ENCODE assay signal across 9 mouse cellular contexts in genomic region chr17:31254463-31254931, GRCm38 (mm10). TPM values are rescaled to one million over a fixed set of nuclear protein-coding genes. Genes with fewer than 3 reads are reported as not detected.
DNase-seq lines count a peak whose midpoint lies in the region; ATAC-seq and TF ChIP-seq lines count a peak whose summit lies in the region.
"Had no signal": no experiment of that assay in that cellular context is flagged by ENCODE, and none has a peak within 500 bp of the region (broad histone marks: within the 10 kb centered on the region; RNA-seq: fewer than 3 reads in every experiment).

No protein-coding gene starts in this region.

- H3K4me3 ChIP-seq in ES-E14 (ENCODE audit: insufficient read depth in 1 of 2, low read depth in 1 of 2, low read length in 2 of 2, poor library complexity in 1 of 2, severe bottlenecking in 1 of 2), result peak overlapping the region in 1 of 2 experiments; percentile 7; a peak in 1 of 4 replicates
- H3K4me3 ChIP-seq in forebrain, embryonic 16.5 days (replicated peaks; ENCODE audit: low read length), result no peak overlapping the region
- H3K4me3 ChIP-seq in hindbrain, embryonic 13.5 days, result no peak overlapping the region
- H3K4me3 ChIP-seq: erythroblast, embryonic 14.5 days had no signal

- no peak overlapping the region for H3K9ac ChIP-seq in ES-E14 (ENCODE audit: insufficient read depth, low read depth, low read length, poor library complexity, severe bottlenecking)
- H3K9ac ChIP-seq in forebrain, embryonic 16.5 days (replicated peaks; ENCODE audit: low read depth, low read length), result no peak overlapping the region
- 0 out of 2 replicates have a peak overlapping the region, but pooled peaks have one; percentile 2 for H3K9ac ChIP-seq in hindbrain, embryonic 13.5 days

- WGBS in forebrain, embryonic 16.5 days, result 7% methylated on average over 9 of the region's 9 CpGs
- WGBS in hindbrain, embryonic 13.5 days, result 11% methylated on average over 9 of the region's 9 CpGs

- H3K4me1 ChIP-seq in ES-E14 (ENCODE audit: control insufficient read depth in 2 of 2, insufficient read depth in 2 of 2, low read length in 2 of 2, poor library complexity in 1 of 2), result peaks cover 0 to 7% of the 10 kb centered on the region in 2 experiments; a peak in 1 of 4 replicates
- peaks cover 8% of the 10 kb centered on the region for H3K4me1 ChIP-seq in forebrain, embryonic 16.5 days (replicated peaks; ENCODE audit: control insufficient read depth, insufficient read depth, low read length)
- no peaks in the 10 kb centered on the region for H3K4me1 ChIP-seq in hindbrain, embryonic 13.5 days (replicated peaks)

- no peaks in the 10 kb centered on the region for H3K27me3 ChIP-seq in forebrain, embryonic 16.5 days (replicated peaks; ENCODE audit: control insufficient read depth, insufficient read depth, low read length)
- H3K27me3 ChIP-seq in hindbrain, embryonic 13.5 days, result no peaks in the 10 kb centered on the region

- peak overlapping the region; percentile 5; the same call in 1 of the 2 replicates for H3K4me2 ChIP-seq in forebrain, embryonic 16.5 days (ENCODE audit: low read length)
- peak overlapping the region; percentile 18; the same call in 1 of the 2 replicates for H3K4me2 ChIP-seq in hindbrain, embryonic 13.5 days

- peak; percentile 89 for ATAC-seq in forebrain, embryonic 16.5 days
- ATAC-seq in hindbrain, embryonic 13.5 days (ENCODE audit: low FRiP score), result peak; percentile 61; the same call in 1 of the 2 replicates

- in situ Hi-C loops in ES-E14 (cut with MboI; ENCODE audit: low sequenced_read_pairs in 2 of 2, unreplicated experiment in 2 of 2), result no loop called here

- peak overlapping the region; percentile 6; the same call in 1 of the 2 replicates for H3K27ac ChIP-seq in ES-E14 (ENCODE audit: insufficient read depth, low read depth, low read length, poor library complexity, severe bottlenecking)
- H3K27ac ChIP-seq in forebrain, embryonic 16.5 days (ENCODE audit: low read length), result no peak overlapping the region
- no peak overlapping the region for H3K27ac ChIP-seq in hindbrain, embryonic 13.5 days

- no peaks in the 10 kb centered on the region; the same call in 1 of the 2 replicates for H3K36me3 ChIP-seq in ES-E14 (ENCODE audit: control insufficient read depth, insufficient read depth, low read length, poor library complexity, severe bottlenecking)
- no peaks in the 10 kb centered on the region for H3K36me3 ChIP-seq in forebrain, embryonic 16.5 days (ENCODE audit: control insufficient read depth, insufficient read depth)
- H3K36me3 ChIP-seq in hindbrain, embryonic 13.5 days, result no peaks in the 10 kb centered on the region

- DNase-seq in ES-E14 (ENCODE audit: low read depth, low spot score), result peak; percentile 84
- DNase-seq in cerebellum, adult 11-12 months, result peak; percentile 92
- peak; percentile 74 to 81 for DNase-seq in layer of hippocampus, postnatal 14 days (ENCODE audit: low spot score in 2 of 2)
- peak; percentile 85 for DNase-seq in lung, postnatal 25 days (ENCODE audit: low spot score)
- peak; percentile 89 for DNase-seq in retina, embryonic 14.5 days (ENCODE audit: low spot score)
- peak; percentile 81 for DNase-seq in thymus, postnatal 25 days

- no peaks in the 10 kb centered on the region for H3K9me3 ChIP-seq in ES-E14 (ENCODE audit: control insufficient read depth, insufficient read depth, low read depth, low read length)
- no peaks in the 10 kb centered on the region for H3K9me3 ChIP-seq in forebrain, embryonic 16.5 days (ENCODE audit: control insufficient read depth, low read length)
- no peaks in the 10 kb centered on the region for H3K9me3 ChIP-seq in hindbrain, embryonic 13.5 days

TF ChIP-seq in ES-E14, 5 proteins besides CTCF, POLR2A, EP300 and RAD21:
- TF ChIP-seq HCFC1 (IDR thresholded peaks at IDR 0.05; ENCODE audit: borderline replicate concordance, insufficient read depth, low read length), result no peak
- no peak for TF ChIP-seq CHD2 (IDR thresholded peaks at IDR 0.05; ENCODE audit: low read depth, low read length)
- TF ChIP-seq MAFK (IDR thresholded peaks at IDR 0.05; ENCODE audit: insufficient read depth, low read depth, low read length), result no peak
- TF ChIP-seq ZC3H11A (IDR thresholded peaks at IDR 0.05; ENCODE audit: borderline replicate concordance, low read depth, low read length), result no peak
- no peak for TF ChIP-seq ZNF384 (IDR thresholded peaks at IDR 0.05; ENCODE audit: low read depth, low read length)

RNA-seq across cellular contexts. Expression of gene Rsph1, which starts 22.7 kb away (rescaled TPM):
- total RNA-seq in ES-E14 (2012; rRNA removed), result 1.4 and 1.9 TPM in 2 replicates
- 3.7 and 4.5 TPM in 2 replicates for polyA plus RNA-seq in forebrain, embryonic 16.5 days (2015; fragmentation: Nextera tagmentation; extraction: Ambion mirVana)
- polyA plus RNA-seq in hindbrain, embryonic 13.5 days (2015; fragmentation: Nextera tagmentation; extraction: Ambion mirVana), result 5.4 and 9.0 TPM in 2 replicates
- total RNA-seq in layer of hippocampus, postnatal 14 days (2021), result 10 to 100 TPM; 13.5 to 20.8 TPM
- polyA plus RNA-seq: erythroblast, embryonic 14.5 days had no signal

RNA-seq across cellular contexts. Expression of gene Slc37a1, which starts 32.1 kb away (rescaled TPM):
- 37.5 and 64.8 TPM in 2 replicates for total RNA-seq in ES-E14 (2012; rRNA removed)
- 9.9 and 14.2 TPM in 2 replicates for polyA plus RNA-seq in forebrain, embryonic 16.5 days (2015; fragmentation: Nextera tagmentation; extraction: Ambion mirVana)
- polyA plus RNA-seq in hindbrain, embryonic 13.5 days (2015; fragmentation: Nextera tagmentation; extraction: Ambion mirVana), result 13.2 and 15.5 TPM in 2 replicates
- total RNA-seq in layer of hippocampus, postnatal 14 days (2021), result 1 to 10 TPM; 4.2 to 7.0 TPM

RNA-seq across cellular contexts. Expression of gene Ubash3a, which starts 46.8 kb away (rescaled TPM):
- 6.7 and 11.2 TPM in 2 replicates for total RNA-seq in ES-E14 (2012; rRNA removed)
- polyA plus RNA-seq in forebrain, embryonic 16.5 days (2015; fragmentation: Nextera tagmentation; extraction: Ambion mirVana), result not detected in 2 replicates
- polyA plus RNA-seq in hindbrain, embryonic 13.5 days (2015; fragmentation: Nextera tagmentation; extraction: Ambion mirVana), result 0.30 and 0.38 TPM in 2 replicates
- under 1 TPM; 0.48 to 0.86 TPM for total RNA-seq in layer of hippocampus, postnatal 14 days (2021)

RNA-seq across cellular contexts. Expression of gene Tmprss3, which starts 55.7 kb away (rescaled TPM):
- 0.36 and 0.37 TPM in 2 replicates for total RNA-seq in ES-E14 (2012; rRNA removed)
- not detected in 2 replicates for polyA plus RNA-seq in forebrain, embryonic 16.5 days (2015; fragmentation: Nextera tagmentation; extraction: Ambion mirVana)
- polyA plus RNA-seq in hindbrain, embryonic 13.5 days (2015; fragmentation: Nextera tagmentation; extraction: Ambion mirVana), result 0.08 TPM in 1 of 2 replicates, not detected in the other
- under 1 TPM in 1 of 2 experiments, not detected in 1; 0.12 TPM for total RNA-seq in layer of hippocampus, postnatal 14 days (2021)
- polyA plus RNA-seq: erythroblast, embryonic 14.5 days had no signal
